Mouse (Mus musculus): Measurements from ENCODE around the gene Skor1. TPM values are rescaled to one million over a fixed set of nuclear protein-coding genes. Genes with fewer than 3 reads are reported as not detected.

Gene Skor1
- polyA plus RNA-seq, 1 experiment, result 0.07 TPM

GRCm38 (mm10) chr9:63135801-63136200 is 13.0 kb downstream of the Skor1 start:
- no peak for DNase-seq (ENCODE audit: low spot score)

GRCm38 (mm10) chr9:63135356-63135755 is 13.4 kb downstream of the Skor1 start:
- no peak for DNase-seq (ENCODE audit: low spot score)

- no peak for DNase-seq (ENCODE audit: low spot score)
Measured at GRCm38 (mm10) chr9:63133659-63134058, 15.1 kb downstream of the Skor1 start.

DNA sequence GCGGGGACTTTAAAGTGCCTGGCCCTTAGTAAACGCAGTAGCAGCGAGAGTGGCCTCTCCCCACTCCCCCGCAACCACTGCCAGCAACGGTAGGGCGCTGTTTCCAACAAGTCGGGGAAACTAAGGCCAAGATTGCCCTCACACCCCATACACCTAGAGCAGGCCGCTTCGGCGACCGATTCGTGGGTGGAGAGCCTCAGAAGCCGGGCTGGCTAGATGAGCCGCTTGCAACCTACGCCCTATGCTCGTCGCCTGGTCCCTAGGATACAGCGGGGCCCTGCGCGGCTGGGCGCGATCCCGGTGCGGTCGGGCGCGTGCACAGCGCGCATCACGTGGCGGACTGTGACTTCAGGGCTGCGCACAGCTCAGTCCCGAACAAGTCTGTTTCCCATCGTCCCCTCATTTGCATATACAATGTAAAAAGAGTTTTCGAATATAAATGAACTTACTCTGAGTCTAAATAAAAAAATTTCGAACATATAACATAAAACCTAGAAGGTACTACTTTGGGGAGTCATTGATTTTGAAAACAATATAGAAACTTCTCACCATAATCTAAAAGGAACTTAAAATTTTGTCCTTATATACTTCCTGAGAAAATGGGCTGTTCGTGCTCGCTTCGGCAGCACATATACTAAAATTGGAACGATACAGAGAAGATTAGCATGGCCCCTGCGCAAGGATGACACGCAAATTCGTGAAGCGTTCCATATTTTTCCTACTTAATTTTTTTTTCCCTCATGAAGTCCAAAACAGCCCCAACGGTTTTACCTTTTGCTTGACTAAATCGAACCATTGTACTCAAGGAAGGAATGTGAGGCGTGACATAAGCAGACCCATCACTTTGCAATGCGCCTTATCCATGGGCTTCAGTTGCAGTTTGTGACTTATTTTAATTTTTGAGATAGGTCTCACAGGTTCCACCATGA is 15.8 kb downstream of the Skor1 start:
- peak; percentile 91 for DNase-seq (ENCODE audit: low spot score)

DNA sequence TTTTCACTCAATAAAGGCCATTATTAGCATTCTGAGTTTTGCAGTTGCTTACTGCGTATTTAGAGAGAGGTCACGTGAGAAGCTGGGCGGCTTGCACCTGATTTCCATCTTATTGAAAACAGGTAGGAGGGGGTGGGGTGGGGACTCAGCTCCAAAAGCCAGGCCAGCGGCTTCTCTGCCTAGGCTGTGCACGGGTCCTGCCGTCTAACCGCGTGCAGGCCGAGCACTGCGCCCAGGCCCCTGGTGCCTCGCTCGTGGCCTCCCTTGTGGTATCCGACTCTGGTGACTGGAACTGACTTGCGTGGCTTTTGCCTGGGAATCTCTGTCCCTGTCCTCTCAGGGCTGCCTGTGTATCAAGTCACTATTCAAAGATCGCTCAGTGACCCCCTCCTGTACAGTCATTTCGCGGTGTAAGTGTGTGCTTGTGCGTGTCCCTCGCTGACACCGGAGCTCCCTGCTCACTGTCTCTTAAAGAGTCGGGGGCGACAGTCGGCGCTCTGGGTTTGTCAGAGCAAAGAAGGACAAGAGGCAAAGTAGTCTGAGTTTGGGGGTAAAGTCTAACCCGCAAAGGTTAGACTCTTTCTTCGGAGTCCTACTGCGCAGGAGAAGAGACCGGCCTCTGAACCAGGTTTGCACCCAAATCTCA is 16.7 kb downstream of the Skor1 start:
- DNase-seq (ENCODE audit: low spot score), result peak; percentile 55

GRCm38 (mm10) chr9:63129641-63130041 is 19.1 kb downstream of the Skor1 start:
- no peak for DNase-seq (ENCODE audit: low spot score)

DNA sequence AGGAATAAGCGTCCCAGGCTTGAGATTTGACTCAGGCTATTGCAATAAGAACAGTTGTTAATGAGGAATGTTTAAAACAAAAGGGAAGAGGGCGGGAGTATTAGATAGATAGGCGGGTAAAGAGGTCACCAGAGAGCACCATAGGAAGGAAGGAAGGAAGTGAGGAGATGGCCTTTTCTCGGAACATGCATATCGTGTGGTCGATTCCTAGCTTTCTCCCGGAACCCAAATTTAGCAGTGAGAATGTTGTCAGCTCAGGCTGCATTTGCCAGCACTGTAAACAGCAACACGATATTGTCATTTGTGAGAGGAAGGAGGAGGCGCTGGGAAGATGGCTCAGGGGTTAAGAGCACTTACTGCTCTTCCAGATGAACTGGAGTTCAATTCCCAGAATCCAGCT is 24.2 kb downstream of the Skor1 start:
- DNase-seq (ENCODE audit: low spot score), result no peak

- DNase-seq (ENCODE audit: low spot score), result peak; percentile 75
Measured at GRCm38 (mm10) chr9:63123451-63124438, 25.0 kb downstream of the Skor1 start.

DNA sequence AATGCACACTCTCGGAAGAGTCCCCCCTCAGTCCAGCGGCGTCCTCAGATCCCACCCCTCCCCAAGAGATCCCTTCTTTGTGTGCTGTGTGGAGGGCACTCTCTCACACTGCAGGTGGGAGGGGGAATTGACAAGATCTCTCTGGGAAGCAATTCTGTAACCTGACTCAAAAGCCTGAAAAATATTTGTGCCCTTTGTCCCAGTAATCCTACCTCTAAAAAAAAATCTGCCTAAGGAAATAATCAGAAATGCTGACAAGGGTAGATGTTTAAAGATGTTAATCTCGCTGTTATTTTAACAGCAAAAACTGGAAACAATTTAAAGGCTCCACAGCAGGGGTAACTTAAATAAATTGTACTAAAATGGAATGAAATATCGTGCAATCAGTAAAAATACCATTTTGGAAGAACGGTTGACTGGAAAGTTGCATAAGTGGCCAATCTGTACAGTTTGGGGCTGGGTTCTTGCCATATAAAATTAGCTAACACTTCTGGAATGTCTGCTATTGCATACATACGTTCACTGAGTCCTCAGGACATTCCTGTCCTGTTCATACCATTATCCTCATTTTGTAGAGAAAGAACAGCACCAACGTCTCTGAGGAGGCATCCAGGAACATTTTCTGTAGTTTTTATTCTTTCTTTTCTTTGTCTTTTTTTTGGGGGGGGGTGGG is 26.5 kb downstream of the Skor1 start:
- DNase-seq (ENCODE audit: low spot score), result no peak

DNA sequence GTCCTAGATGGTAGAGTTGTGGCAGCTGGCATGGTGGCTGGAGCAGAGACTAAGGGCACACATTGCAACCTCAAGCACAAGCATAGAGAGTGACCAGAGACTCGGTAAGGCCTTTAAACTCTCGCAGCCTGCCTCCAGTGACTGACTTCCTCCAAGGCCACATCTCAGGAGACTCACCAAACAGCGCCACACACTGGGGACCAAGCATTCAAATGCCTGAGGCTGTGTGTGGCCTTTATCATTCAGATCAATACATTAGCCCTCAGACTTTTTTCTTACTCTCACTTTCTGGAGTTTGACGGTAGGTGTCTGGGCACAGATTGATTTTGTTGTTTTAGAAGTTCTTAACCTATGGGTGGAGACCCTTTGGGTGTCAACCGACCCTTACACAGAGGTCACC is 30.4 kb downstream of the Skor1 start:
- DNase-seq (ENCODE audit: low spot score), result no peak

DNA sequence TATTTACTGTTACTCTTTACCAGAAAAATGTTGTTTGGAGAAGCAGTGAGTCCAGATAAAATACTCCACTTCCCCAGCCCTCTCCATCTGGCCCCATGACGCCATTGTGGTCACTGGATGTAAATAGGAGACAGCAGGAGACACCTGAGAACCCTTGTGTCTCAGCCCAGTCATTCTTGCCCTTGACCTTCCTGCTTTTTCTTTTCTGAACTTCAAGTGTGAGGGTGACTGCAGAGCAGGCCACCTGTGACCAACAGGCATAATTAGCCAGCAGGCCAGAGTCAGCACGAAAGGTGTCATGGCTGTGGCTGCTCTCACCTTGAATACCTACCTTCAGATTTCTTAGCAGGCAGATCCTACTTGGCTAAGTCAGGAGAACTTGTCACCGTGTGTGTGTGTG is 36.2 kb downstream of the Skor1 start:
- DNase-seq (ENCODE audit: low spot score), result no peak

DNA sequence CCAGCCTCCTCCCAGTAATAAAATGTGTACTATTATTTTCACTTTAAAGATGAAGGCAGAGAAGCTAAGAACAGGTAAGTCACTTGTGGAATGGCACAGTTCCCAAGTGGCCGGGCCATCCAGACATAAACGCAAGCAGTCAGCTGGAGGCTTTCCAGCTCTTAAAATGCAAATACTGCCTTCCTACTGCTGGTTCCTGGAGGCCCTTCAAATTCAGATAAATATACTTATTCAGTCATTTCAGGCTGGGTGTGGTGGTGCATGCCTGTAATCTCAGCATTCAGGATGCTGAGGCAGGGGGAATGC is 39.0 kb downstream of the Skor1 start:
- DNase-seq (ENCODE audit: low spot score), result no peak

GRCm38 (mm10) chr9:63109020-63109781 is 39.6 kb downstream of the Skor1 start:
- DNase-seq (ENCODE audit: low spot score), result peak; percentile 70

- DNase-seq (ENCODE audit: low spot score), result no peak
Measured at GRCm38 (mm10) chr9:63108580-63108979, 40.2 kb downstream of the Skor1 start.

DNA sequence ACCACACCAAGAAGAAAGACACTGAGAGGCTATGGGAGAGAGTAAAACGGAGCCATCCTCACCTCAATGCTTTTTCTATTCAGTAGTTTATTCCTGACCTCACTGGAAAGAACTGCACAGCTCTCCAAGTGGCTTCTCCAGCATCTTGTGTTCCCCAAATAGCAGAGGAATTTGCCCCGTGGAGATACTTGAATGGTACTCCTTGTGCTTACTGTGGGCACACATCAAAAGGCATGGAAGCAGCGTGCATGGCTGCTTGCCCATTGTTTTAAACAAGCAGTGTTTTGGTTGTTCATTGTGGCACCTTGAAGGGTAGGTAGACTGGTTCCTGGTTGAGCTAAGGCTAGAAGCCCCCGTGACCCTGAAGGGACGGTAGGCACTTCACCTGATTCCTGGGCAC is 48.1 kb downstream of the Skor1 start:
- DNase-seq (ENCODE audit: low spot score), result no peak

- DNase-seq (ENCODE audit: low spot score), result no peak
Measured at GRCm38 (mm10) chr9:63099876-63100275, 48.9 kb downstream of the Skor1 start.

DNA sequence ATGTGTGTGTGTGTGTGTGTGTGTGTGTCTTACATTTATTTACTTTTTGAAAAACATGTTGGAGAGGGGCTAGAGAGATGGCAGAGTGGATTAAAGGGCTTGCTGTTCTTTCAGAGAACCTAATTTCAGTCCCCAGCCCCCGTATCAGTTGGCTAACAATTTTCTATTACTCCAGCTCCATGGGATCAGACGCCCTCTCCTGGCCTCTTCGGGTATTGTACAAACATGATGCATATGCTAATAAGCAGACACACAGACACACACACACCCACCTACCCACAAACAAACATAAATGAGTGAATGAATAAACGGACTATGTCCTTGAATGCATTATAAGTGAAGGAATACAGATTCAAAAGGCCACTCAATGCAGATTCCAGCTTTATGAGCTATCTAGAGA is 49.4 kb downstream of the Skor1 start:
- no peak for DNase-seq (ENCODE audit: low spot score)

GRCm38 (mm10) chr9:63098887-63099286 is 49.9 kb downstream of the Skor1 start:
- DNase-seq (ENCODE audit: low spot score), result no peak

GRCm38 (mm10) chr9:63097204-63097603 is 51.6 kb downstream of the Skor1 start:
- DNase-seq (ENCODE audit: low spot score), result no peak

- no peak for DNase-seq (ENCODE audit: low spot score)
Measured at GRCm38 (mm10) chr9:63094030-63094429, 54.7 kb downstream of the Skor1 start.

GRCm38 (mm10) chr9:63092567-63092966 is 56.2 kb downstream of the Skor1 start:
- no peak for DNase-seq (ENCODE audit: low spot score)

Data from urinary bladder, adult 2 months (tissue).